Mouse (Mus musculus) testis, adult 2 months (tissue): ENCODE data around the gene Bcl9l.

ENCODE experiments used
- CTCF ChIP-seq: fragments of 200-500 bp; IDR thresholded peaks from 2 replicates; pipeline ENCODE4 v1.5.1; 2012; ENCODE audit warnings: low read depth, mild to moderate bottlenecking, inconsistent platforms, low read length, moderate library complexity; ENCODE audit not compliant: control insufficient read depth, insufficient read depth, insufficient replicate concordance
- POLR2A ChIP-seq: fragments of 200-500 bp; IDR thresholded peaks from 2 replicates; pipeline ENCODE4 v1.6.1; 2012; ENCODE audit warnings: low read depth, mild to moderate bottlenecking, inconsistent platforms, low read length, moderate library complexity; ENCODE audit not compliant: control insufficient read depth

- TF ChIP-seq CTCF (no peak), POLR2A (no peak)
Measured at GRCm38 (mm10) chr9:44435747-44436146, 46.9 kb upstream of the Bcl9l start.
